ENCODE assay signal across 15 mouse cellular contexts in the genomic region with DNA sequence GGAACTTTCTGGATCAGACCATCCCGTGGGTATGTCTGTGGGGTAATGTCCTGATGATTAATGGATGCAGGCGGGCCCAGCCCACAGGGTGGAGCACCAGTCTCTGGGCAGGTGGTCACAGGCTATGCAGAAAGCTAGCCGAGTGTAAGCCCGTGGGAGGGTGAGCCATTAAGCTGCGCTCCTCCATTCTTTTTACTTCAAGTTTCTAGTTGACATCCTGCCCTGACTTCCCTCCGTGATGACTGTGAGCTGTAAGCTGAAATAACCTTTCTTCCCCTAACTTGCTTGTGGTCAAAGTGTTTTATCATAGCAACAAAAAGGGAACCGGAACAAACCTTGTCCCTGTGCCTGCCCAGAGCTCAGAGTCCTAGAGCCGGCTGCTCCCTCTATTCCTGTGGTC. TPM values are rescaled to one million over a fixed set of nuclear protein-coding genes. Genes with fewer than 3 reads are reported as not detected.
DNase-seq lines count a peak whose midpoint lies in the region; ATAC-seq and TF ChIP-seq lines count a peak whose summit lies in the region.
"Had no signal": no experiment of that assay in that cellular context is flagged by ENCODE, and none has a peak within 500 bp of the region (broad histone marks: within the 10 kb centered on the region; RNA-seq: fewer than 3 reads in every experiment).

No protein-coding gene starts in this region.

- 15% methylated on average over 8 of the region's 8 CpGs for WGBS in spleen, adult 2 months
- WGBS in liver, embryonic 16.5 days (ENCODE audit: insufficient replicate concordance): 25% methylated on average over 8 of the region's 8 CpGs

- peak overlapping the region; percentile 90 for H3K27ac ChIP-seq in spleen, adult 2 months (ENCODE audit: insufficient read depth, low read length)
- peak overlapping the region; percentile 32; the same call in 1 of the 2 replicates for H3K27ac ChIP-seq in liver, embryonic 16.5 days (ENCODE audit: low read length)
- H3K27ac ChIP-seq in layer of hippocampus, adult 2 months: no peak overlapping the region
- no peak overlapping the region for H3K27ac ChIP-seq in gastrocnemius, adult 2 months
- H3K27ac ChIP-seq: embryonic facial prominence, embryonic 10.5 days; heart, embryonic 10.5 days; hindbrain, embryonic 12.5 days; liver, embryonic 14.5 days; midbrain, embryonic 13.5 days had no signal

- no peak for TF ChIP-seq POLR2A in spleen, adult 2 months (IDR thresholded peaks at IDR 0.05; ENCODE audit: low read depth, low read length)

- intact Hi-C loops in gastrocnemius, adult 2 months (cut with DNase I): no loop called here
- intact Hi-C loops in heart, postnatal 25 days (cut with DNase I): no loop called here

- H3K9me3 ChIP-seq in liver, embryonic 16.5 days (replicated peaks; ENCODE audit: control insufficient read depth, low read length): no peaks in the 10 kb centered on the region
- H3K9me3 ChIP-seq: embryonic facial prominence, embryonic 10.5 days; heart, embryonic 10.5 days; hindbrain, embryonic 12.5 days; midbrain, embryonic 13.5 days had no signal

- peak; percentile 56 for ATAC-seq in activated CD4-positive, CD25-positive, alpha-beta regulatory T cell, adult 4 months
- ATAC-seq in liver, embryonic 16.5 days (ENCODE audit: low read depth): no peak
- ATAC-seq: midbrain, embryonic 13.5 days had no signal

- no peak for TF ChIP-seq CTCF in spleen, adult 2 months (IDR thresholded peaks at IDR 0.05; ENCODE audit: extremely low read depth, insufficient read depth, insufficient read length, insufficient replicate concordance)
- no peak for TF ChIP-seq CTCF in layer of hippocampus, adult 2 months (conservative IDR thresholded peaks at IDR 0.05)
- TF ChIP-seq CTCF in gastrocnemius, adult 2 months (IDR thresholded peaks at IDR 0.05): no peak

- peak in 1 of 2 experiments; percentile 62 for DNase-seq in spleen, adult 2 months (ENCODE audit: low read depth in 1 of 2, low spot score in 2 of 2)
- no peak for DNase-seq in spleen, postnatal 4 days (ENCODE audit: low spot score in 2 of 2)
- peak; percentile 75 for DNase-seq in splenic B cell, adult 2 months (ENCODE audit: low read depth, low spot score)
- DNase-seq in layer of hippocampus, adult 2 months (ENCODE audit: low spot score in 2 of 2): no peak
- no peak for DNase-seq in gastrocnemius, adult 2 months
- DNase-seq in heart, postnatal 25 days (ENCODE audit: low spot score): no peak
- DNase-seq: cerebellum, adult 2 months; kidney, adult 8-10 months had no signal

- H3K4me2 ChIP-seq in liver, embryonic 16.5 days (ENCODE audit: low read depth, low read length): no peak overlapping the region
- H3K4me2 ChIP-seq: hindbrain, embryonic 12.5 days; midbrain, embryonic 13.5 days had no signal

- H3K27me3 ChIP-seq in spleen, adult 2 months (ENCODE audit: control insufficient read depth, insufficient read depth, low read length): no peaks in the 10 kb centered on the region
- no peaks in the 10 kb centered on the region for H3K27me3 ChIP-seq in liver, embryonic 16.5 days (ENCODE audit: control insufficient read depth, insufficient read depth, low read depth, low read length)
- no peaks in the 10 kb centered on the region for H3K27me3 ChIP-seq in splenic B cell, adult 2 months (ENCODE audit: control insufficient read depth, insufficient read depth, low read length, poor library complexity, severe bottlenecking)
- H3K27me3 ChIP-seq: hindbrain, embryonic 12.5 days; midbrain, embryonic 13.5 days had no signal

- H3K36me3 ChIP-seq in spleen, adult 2 months (ENCODE audit: control insufficient read depth, insufficient read depth, low read length): peaks cover 2% of the 10 kb centered on the region; the same call in 1 of the 2 replicates
- H3K36me3 ChIP-seq in liver, embryonic 16.5 days (ENCODE audit: control insufficient read depth, insufficient read depth): no peaks in the 10 kb centered on the region
- H3K36me3 ChIP-seq in splenic B cell, adult 2 months (ENCODE audit: control insufficient read depth, insufficient read depth, low read length, poor library complexity, severe bottlenecking): no peaks in the 10 kb centered on the region; the same call in 1 of the 2 replicates
- H3K36me3 ChIP-seq: embryonic facial prominence, embryonic 10.5 days; heart, embryonic 10.5 days; hindbrain, embryonic 12.5 days; midbrain, embryonic 13.5 days had no signal

- no peak overlapping the region for H3K9ac ChIP-seq in liver, embryonic 16.5 days (ENCODE audit: low read depth, low read length)
- H3K9ac ChIP-seq: hindbrain, embryonic 12.5 days; liver, embryonic 14.5 days; midbrain, embryonic 13.5 days had no signal

- no peak overlapping the region for H3K4me3 ChIP-seq in spleen, adult 2 months (ENCODE audit: extremely low read depth, insufficient read depth, insufficient read length)
- no peak overlapping the region for H3K4me3 ChIP-seq in liver, embryonic 16.5 days (ENCODE audit: low read depth, low read length)
- no peak overlapping the region for H3K4me3 ChIP-seq in layer of hippocampus, adult 2 months
- H3K4me3 ChIP-seq in gastrocnemius, adult 2 months: no peak overlapping the region
- H3K4me3 ChIP-seq: embryonic facial prominence, embryonic 10.5 days; heart, embryonic 10.5 days; hindbrain, embryonic 12.5 days; midbrain, embryonic 13.5 days had no signal

- H3K4me1 ChIP-seq in spleen, adult 2 months (ENCODE audit: control insufficient read depth, insufficient read depth, insufficient read length): peaks cover 40% of the 10 kb centered on the region; the same call in 1 of the 2 replicates
- no peaks in the 10 kb centered on the region; the same call in 1 of the 2 replicates for H3K4me1 ChIP-seq in liver, embryonic 16.5 days (ENCODE audit: control insufficient read depth, low read depth, low read length)
- H3K4me1 ChIP-seq: embryonic facial prominence, embryonic 10.5 days; hindbrain, embryonic 12.5 days; midbrain, embryonic 13.5 days had no signal

RNA-seq across cellular contexts. Expression of a gene that starts 6.7 kb away (rescaled TPM):
- polyA plus RNA-seq in spleen, adult 2 months (2012; rRNA removed): 154 and 176 TPM in 2 replicates
- polyA plus RNA-seq in activated CD4-positive, CD25-positive, alpha-beta regulatory T cell, adult 4 months (2017; shearing (Covaris generic)): 100 to 1,000 TPM; 375 to 386 TPM
- 18.2 and 20.6 TPM in 2 replicates for polyA plus RNA-seq in liver, embryonic 16.5 days (2015; fragmentation: Nextera tagmentation; extraction: Ambion mirVana)
- total RNA-seq in layer of hippocampus, adult 2 months (2021): 1 to 10 TPM; 3.3 to 4.6 TPM
- 1 to 10 TPM in 1 of 2 experiments, under 1 TPM in 1; 0.92 to 1.8 TPM for total RNA-seq in gastrocnemius, adult 2 months (2021)
- total RNA-seq in heart, postnatal 25 days (2021): 1 to 10 TPM; 6.1 to 6.4 TPM

RNA-seq across cellular contexts. Expression of a gene that starts 21.1 kb away (rescaled TPM):
- 21.1 and 25.6 TPM in 2 replicates for polyA plus RNA-seq in spleen, adult 2 months (2012; rRNA removed)
- polyA plus RNA-seq in activated CD4-positive, CD25-positive, alpha-beta regulatory T cell, adult 4 months (2017; shearing (Covaris generic)): 10 to 100 TPM; 15.2 to 15.3 TPM
- 12.1 and 13.8 TPM in 2 replicates for polyA plus RNA-seq in liver, embryonic 16.5 days (2015; fragmentation: Nextera tagmentation; extraction: Ambion mirVana)
- 10 to 100 TPM; 32.8 to 35.2 TPM for total RNA-seq in layer of hippocampus, adult 2 months (2021)
- total RNA-seq in gastrocnemius, adult 2 months (2021): 1 to 10 TPM; 5.4 to 8.4 TPM
- 1 to 10 TPM; 8.6 to 9.9 TPM for total RNA-seq in heart, postnatal 25 days (2021)

RNA-seq across cellular contexts. Expression of a gene that starts 44.8 kb away (rescaled TPM):
- polyA plus RNA-seq in spleen, adult 2 months (2012; rRNA removed): 63.4 and 65.3 TPM in 2 replicates
- 10 to 100 TPM; 85.6 to 92.6 TPM for polyA plus RNA-seq in activated CD4-positive, CD25-positive, alpha-beta regulatory T cell, adult 4 months (2017; shearing (Covaris generic))
- 87.3 and 94.5 TPM in 2 replicates for polyA plus RNA-seq in liver, embryonic 16.5 days (2015; fragmentation: Nextera tagmentation; extraction: Ambion mirVana)
- 10 to 100 TPM; 76.9 to 77.5 TPM for total RNA-seq in layer of hippocampus, adult 2 months (2021)
- 10 to 100 TPM; 30.5 to 36.5 TPM for total RNA-seq in gastrocnemius, adult 2 months (2021)
- total RNA-seq in heart, postnatal 25 days (2021): 100 to 1,000 TPM; 124 to 138 TPM

Comparison
In these comparisons a context has a peak if more than half of its experiments do, and no peak if none do; other contexts are left out.
1. H3K27ac ChIP-seq: peak in spleen, adult 2 months (single experiment) and liver, embryonic 16.5 days (single experiment); none in layer of hippocampus, adult 2 months (single experiment) and gastrocnemius, adult 2 months (single experiment).